Mouse (Mus musculus): ENCODE data around the gene Grm4.
A peak's percentile ranks its signal among the peaks of the same experiment; 100 is the strongest.

Gene Grm4

GRCm38 (mm10) chr17:27445364-27446075 lies 75.7 kb downstream of the Grm4 start:
- DNase-seq (ENCODE audit: low spot score), result peak; percentile 87

- no peak for DNase-seq (ENCODE audit: low spot score)
Observed at GRCm38 (mm10) chr17:27442538-27443113, 78.6 kb downstream of the Grm4 start.

GRCm38 (mm10) chr17:27441778-27442177 lies 79.4 kb downstream of the Grm4 start:
- no peak for DNase-seq (ENCODE audit: low spot score)

GRCm38 (mm10) chr17:27435799-27436198 lies 85.4 kb downstream of the Grm4 start:
- DNase-seq (ENCODE audit: low spot score), result no peak

GRCm38 (mm10) chr17:27435225-27435624 lies 86.0 kb downstream of the Grm4 start:
- DNase-seq (ENCODE audit: low spot score), result no peak

- no peak for DNase-seq (ENCODE audit: low spot score)
Observed at GRCm38 (mm10) chr17:27434066-27434465, 87.1 kb downstream of the Grm4 start.

GRCm38 (mm10) chr17:27433179-27433680 lies 88.0 kb downstream of the Grm4 start:
- DNase-seq (ENCODE audit: low spot score), result no peak

- no peak for DNase-seq (ENCODE audit: low spot score)
Observed at GRCm38 (mm10) chr17:27432145-27432650, 89.0 kb downstream of the Grm4 start.

- DNase-seq (ENCODE audit: low spot score), result no peak
Observed at GRCm38 (mm10) chr17:27431049-27431839, 90.0 kb downstream of the Grm4 start.

GRCm38 (mm10) chr17:27429757-27430156 lies 91.4 kb downstream of the Grm4 start:
- no peak for DNase-seq (ENCODE audit: low spot score)

- no peak for DNase-seq (ENCODE audit: low spot score)
Observed at GRCm38 (mm10) chr17:27425016-27425415, 96.2 kb downstream of the Grm4 start.

GRCm38 (mm10) chr17:27424356-27424755 lies 96.8 kb downstream of the Grm4 start:
- DNase-seq (ENCODE audit: low spot score), result no peak

- DNase-seq (ENCODE audit: low spot score), result no peak
Observed at GRCm38 (mm10) chr17:27422726-27423381, 98.3 kb downstream of the Grm4 start.

- DNase-seq (ENCODE audit: low spot score), result no peak
Observed at GRCm38 (mm10) chr17:27422371-27422725, 98.9 kb downstream of the Grm4 start.

GRCm38 (mm10) chr17:27421837-27422236 lies 99.4 kb downstream of the Grm4 start:
- no peak for DNase-seq (ENCODE audit: low spot score)

- DNase-seq (ENCODE audit: low spot score), result no peak
Observed at GRCm38 (mm10) chr17:27409006-27409405, 112.2 kb downstream of the Grm4 start.

GRCm38 (mm10) chr17:27408531-27408930 lies 112.7 kb downstream of the Grm4 start:
- DNase-seq (ENCODE audit: low spot score), result no peak

GRCm38 (mm10) chr17:27406956-27407355 lies 114.2 kb downstream of the Grm4 start:
- no peak for DNase-seq (ENCODE audit: low spot score)

GRCm38 (mm10) chr17:27405376-27406024 lies 115.7 kb downstream of the Grm4 start:
- no peak for DNase-seq (ENCODE audit: low spot score)

- no peak for DNase-seq (ENCODE audit: low spot score)
Observed at GRCm38 (mm10) chr17:27401200-27401599, 120.0 kb downstream of the Grm4 start.

GRCm38 (mm10) chr17:27393931-27394330 lies 127.3 kb downstream of the Grm4 start:
- no peak for DNase-seq (ENCODE audit: low spot score)

GRCm38 (mm10) chr17:27393432-27393831 lies 127.8 kb downstream of the Grm4 start:
- no peak for DNase-seq (ENCODE audit: low spot score)
